Mouse (Mus musculus) embryonic facial prominence, embryonic 10.5 days (tissue): ENCODE measurements around the gene Atpaf2. TPM values are rescaled to one million over a fixed set of nuclear protein-coding genes. Genes with fewer than 3 reads are reported as not detected.

Experiments
- DNase-seq: peaks from one replicate; pipeline ENCODE4 v3.0.0-alpha.2; 2017; ENCODE audit warnings: low spot score
- H3K27ac ChIP-seq: fragments of 300-500 bp; sonication (generic); replicated peaks from 2 replicates; pipeline ENCODE4 v1.5.1; 2016; ENCODE audit warnings: mild to moderate bottlenecking
- H3K27me3 ChIP-seq: fragments of 300-500 bp; sonication (generic); replicated peaks from 2 replicates; pipeline ENCODE4 v1.6.1; 2016; ENCODE audit warnings: low read depth, mild to moderate bottlenecking; ENCODE audit not compliant: poor library complexity, severe bottlenecking
- H3K36me3 ChIP-seq: fragments of 300-500 bp; sonication (generic); replicated peaks from 2 replicates; pipeline ENCODE4 v1.6.1; 2016; ENCODE audit warnings: mild to moderate bottlenecking, moderate library complexity
- H3K4me1 ChIP-seq: fragments of 300-500 bp; sonication (generic); 2 replicates; pipeline ENCODE4 v1.6.1; 2016
- H3K4me3 ChIP-seq: fragments of 300-500 bp; sonication (generic); 2 replicates; pipeline ENCODE4 v1.5.1; 2016; ENCODE audit warnings: mild to moderate bottlenecking, moderate library complexity
- H3K9me3 ChIP-seq: fragments of 300-500 bp; sonication (generic); 2 replicates; pipeline ENCODE4 v1.6.1; 2016; ENCODE audit warnings: mild to moderate bottlenecking
- WGBS: fragments of 180-500 bp; shearing (Covaris S2); methylation state at CpG from one replicate; pipeline ENCODE4 v1.1.7; 2016; 5-methylcytosine and 5-hydroxymethylcytosine counted together
- polyA plus RNA-seq: library from polyadenylated mRNA; unstranded; fragments of >200 nt; fragmentation: Nextera tagmentation; extraction: Ambion mirVana; gene quantifications from 2 replicates; pipeline ENCODE4 v1.2.1, GENCODE M21; 2016

Atpaf2 gene
- polyA plus RNA-seq, 1 experiment from 2014 or later = 61.7 TPM

GRCm38 (mm10) chr11:60357116-60357515 is 61.1 kb downstream of the Atpaf2 start:
- Histone ChIP-seq H3K4me1 (peaks cover 12% of the 10 kb centered on the region), H3K27me3 (no peaks in the 10 kb centered on the region), H3K27ac (no peak overlapping the region), H3K4me3 (no peak overlapping the region), H3K9me3 (no peaks in the 10 kb centered on the region), H3K36me3 (no peaks in the 10 kb centered on the region)
- 52% methylated on average over 1 of the region's 1 CpGs for WGBS
- no peak for DNase-seq

- no peak for DNase-seq
- H3K9me3 ChIP-seq = no peaks in the 10 kb centered on the region
- no peaks in the 10 kb centered on the region for H3K27me3 ChIP-seq
- H3K27ac ChIP-seq = no peak overlapping the region
- H3K4me1 ChIP-seq = peaks cover 22% of the 10 kb centered on the region
- WGBS = 95% methylated on average over 2 of the region's 2 CpGs
- H3K4me3 ChIP-seq = no peak overlapping the region
- no peaks in the 10 kb centered on the region for H3K36me3 ChIP-seq
These were observed 62.3 kb downstream of the Atpaf2 start for GRCm38 (mm10) chr11:60355952-60356351.

- Histone ChIP-seq H3K27me3 (no peaks in the 10 kb centered on the region), H3K4me1 (peaks cover 22% of the 10 kb centered on the region), H3K27ac (peak within 1 kb of the TSS; percentile 80), H3K4me3 (peak within 1 kb of the TSS; percentile 77), H3K9me3 (no peaks in the 10 kb centered on the region), H3K36me3 (no peaks in the 10 kb centered on the region)
- WGBS = under 1% methylated on average over 57 of the region's 57 CpGs
- DNase-seq = peak; percentile 100
These were observed 65.5 kb downstream of the Atpaf2 start, which contains the start of the genes Tom1l2 and Drc3 for GRCm38 (mm10) chr11:60352559-60353411. Gene Tom1l2, minus strand, starts transcription at chr11:60352905. Gene Drc3, plus strand, starts transcription at chr11:60353329.

- peak overlapping the region; percentile 80 for H3K27ac ChIP-seq
- H3K4me3 ChIP-seq = peak overlapping the region; percentile 77
- H3K27me3 ChIP-seq = no peaks in the 10 kb centered on the region
- H3K9me3 ChIP-seq = no peaks in the 10 kb centered on the region
- peaks cover 22% of the 10 kb centered on the region for H3K4me1 ChIP-seq
- H3K36me3 ChIP-seq = no peaks in the 10 kb centered on the region
- no peak for DNase-seq
- 26% methylated on average over 11 of the region's 11 CpGs for WGBS
These were observed 66.3 kb downstream of the Atpaf2 start for GRCm38 (mm10) chr11:60351925-60352371.

- no peaks in the 10 kb centered on the region for H3K9me3 ChIP-seq
These were observed 66.9 kb downstream of the Atpaf2 start for GRCm38 (mm10) chr11:60351388-60351787.

More at GRCm38 (mm10) chr11:60351388-60351787, 66.9 kb downstream of the Atpaf2 start:
- Histone ChIP-seq H3K36me3 (no peaks in the 10 kb centered on the region), H3K4me1 (peaks cover 22% of the 10 kb centered on the region), H3K4me3 (peak overlapping the region; percentile 77), H3K27ac (no peak overlapping the region), H3K27me3 (no peaks in the 10 kb centered on the region)
- WGBS = 58% methylated on average over 2 of the region's 2 CpGs
- DNase-seq = no peak

Other genes with a start within 250 kb of the Atpaf2 start
- 50.9 and 52.1 TPM in 2 replicates for gene Srebf1, start 195.9 kb downstream of the Atpaf2 start, polyA plus RNA-seq
- 20.4 and 21.0 TPM in 2 replicates for gene Tom1l2, start 65.6 kb downstream of the Atpaf2 start, polyA plus RNA-seq
- gene Drc3, start 65.1 kb downstream of the Atpaf2 start, polyA plus RNA-seq = 1.2 and 1.6 TPM in 2 replicates
- gene Gid4, start 1.3 kb downstream of the Atpaf2 start, polyA plus RNA-seq = 26.9 and 28.5 TPM in 2 replicates
- 141 and 143 TPM in 2 replicates for gene Drg2, start 36.1 kb upstream of the Atpaf2 start, polyA plus RNA-seq
- gene Myo15, start 50.9 kb upstream of the Atpaf2 start, polyA plus RNA-seq = 0.21 and 0.22 TPM in 2 replicates
- gene Alkbh5, start 117.9 kb upstream of the Atpaf2 start, polyA plus RNA-seq = 39.1 and 40.1 TPM in 2 replicates